Mouse (Mus musculus) embryo, embryonic 11 days (tissue): ENCODE measurements around the gene Dars.
"Not testable (repeated sequence)": the region's sequence is repeated elsewhere in the genome, so short reads cannot be mapped to it uniquely, and the experiment has no call there.

Experiments
- DNase-seq: peaks from one replicate; pipeline ENCODE4 v3.0.0-alpha.2; 2015

The Dars gene

GRCm38 (mm10) chr1:128330313-128330712, 86.9 kb downstream of the Dars start:
- no peak for DNase-seq

- no peak for DNase-seq
These were observed 89.0 kb downstream of the Dars start, which contains the start of gene Lct for GRCm38 (mm10) chr1:128328218-128328617. Lct (minus strand) TSS chr1:128328318.

- DNase-seq: no peak
These were observed 90.0 kb downstream of the Dars start for GRCm38 (mm10) chr1:128327165-128327564.

GRCm38 (mm10) chr1:128324776-128325175, 92.4 kb downstream of the Dars start:
- DNase-seq: no peak

- no peak for DNase-seq
These were observed 94.0 kb downstream of the Dars start for GRCm38 (mm10) chr1:128323026-128323643.

DNA sequence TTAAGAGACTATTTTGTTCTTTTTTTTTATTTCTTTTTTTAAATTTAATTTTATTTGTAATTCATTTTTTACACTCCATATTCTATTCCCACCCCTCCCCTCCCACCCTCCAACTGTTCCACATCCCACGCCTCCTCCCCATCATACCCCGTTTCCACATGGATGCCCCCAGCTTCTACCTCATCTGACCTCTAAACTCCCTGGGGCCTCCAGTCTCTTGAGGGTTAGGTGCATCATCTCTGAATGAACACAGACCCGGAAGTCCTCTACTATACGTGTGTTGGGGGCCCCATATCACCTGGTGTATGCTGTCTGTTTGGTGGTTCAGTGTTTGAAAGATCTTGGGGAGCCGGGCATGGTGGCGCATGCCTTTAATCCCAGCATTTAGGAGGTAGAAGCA, 97.9 kb downstream of the Dars start:
- DNase-seq: not testable (repeated sequence)

DNA sequence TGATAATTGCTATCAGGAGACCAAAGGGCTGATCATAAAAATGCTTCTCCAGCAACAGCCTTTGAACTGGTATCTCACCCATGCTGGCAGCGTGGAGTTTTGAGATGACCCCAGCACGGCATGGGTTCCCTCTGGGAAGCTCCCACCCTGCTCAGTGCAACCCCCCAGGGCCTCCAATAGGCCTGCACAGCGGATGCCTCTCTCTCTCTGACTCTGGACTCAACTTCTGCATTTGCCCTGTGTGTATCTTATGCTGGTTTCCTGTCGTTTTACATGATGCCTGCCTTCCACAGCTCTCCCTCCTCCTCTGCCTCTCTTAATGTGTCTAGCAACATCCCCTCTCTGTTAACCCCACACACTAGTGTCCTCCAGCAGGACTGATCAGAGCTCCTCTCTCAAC, 102.5 kb downstream of the Dars start:
- no peak for DNase-seq
